Mouse (Mus musculus): ENCODE data around the gene Arpc4. TPM values are rescaled to one million over a fixed set of nuclear protein-coding genes. Genes with fewer than 3 reads are reported as not detected.

The Arpc4 gene
- polyA plus RNA-seq, 1 experiment from 2014 or later = 381 TPM

GRCm38 (mm10) chr6:113393951-113394350, 16.0 kb downstream of the Arpc4 start:
- peaks cover 29% of the 10 kb centered on the region for H3K4me1 ChIP-seq
- WGBS = 92% methylated on average over 6 of the region's 6 CpGs
- peaks cover 47% of the 10 kb centered on the region for H3K36me3 ChIP-seq
- DNase-seq (ENCODE audit: low spot score) = no peak
- no peaks in the 10 kb centered on the region for H3K27me3 ChIP-seq (ENCODE audit: low read depth, poor library complexity, severe bottlenecking)
- no peak overlapping the region for H3K27ac ChIP-seq (replicated peaks)
- no peaks in the 10 kb centered on the region for H3K9me3 ChIP-seq (replicated peaks)
- no peak overlapping the region for H3K4me3 ChIP-seq

- Histone ChIP-seq H3K4me1 (peaks cover 29% of the 10 kb centered on the region), H3K27me3 (ENCODE audit: low read depth, poor library complexity, severe bottlenecking) (no peaks in the 10 kb centered on the region), H3K27ac (replicated peaks) (no peak overlapping the region), H3K4me3 (no peak overlapping the region), H3K36me3 (peaks cover 44% of the 10 kb centered on the region), H3K9me3 (replicated peaks) (no peaks in the 10 kb centered on the region)
- DNase-seq (ENCODE audit: low spot score) = no peak
- WGBS = 96% methylated on average over 11 of the region's 11 CpGs
Measured at GRCm38 (mm10) chr6:113394811-113395210, 16.9 kb downstream of the Arpc4 start.

GRCm38 (mm10) chr6:113395501-113395900, 17.6 kb downstream of the Arpc4 start:
- Histone ChIP-seq H3K4me1 (peaks cover 29% of the 10 kb centered on the region), H3K9me3 (replicated peaks) (no peaks in the 10 kb centered on the region), H3K27me3 (ENCODE audit: low read depth, poor library complexity, severe bottlenecking) (no peaks in the 10 kb centered on the region), H3K4me3 (no peak overlapping the region), H3K36me3 (peaks cover 39% of the 10 kb centered on the region), H3K27ac (replicated peaks) (no peak overlapping the region)
- WGBS = 89% methylated on average over 6 of the region's 6 CpGs
- DNase-seq (ENCODE audit: low spot score) = no peak

GRCm38 (mm10) chr6:113396270-113397030, 18.5 kb downstream of the Arpc4 start:
- no peak overlapping the region for H3K4me3 ChIP-seq
- H3K4me1 ChIP-seq = peaks cover 21% of the 10 kb centered on the region
- no peaks in the 10 kb centered on the region for H3K27me3 ChIP-seq (ENCODE audit: low read depth, poor library complexity, severe bottlenecking)
- no peaks in the 10 kb centered on the region for H3K9me3 ChIP-seq (replicated peaks)
- 82% methylated on average over 10 of the region's 10 CpGs for whole genome bisulfite sequencing
- peaks cover 36% of the 10 kb centered on the region for H3K36me3 ChIP-seq
- H3K27ac ChIP-seq (replicated peaks) = no peak overlapping the region
- DNase-seq (ENCODE audit: low spot score) = no peak

GRCm38 (mm10) chr6:113402094-113402493, 24.2 kb downstream of the Arpc4 start:
- H3K4me1 ChIP-seq = no peaks in the 10 kb centered on the region; the same call in 1 of the 2 replicates
- no peaks in the 10 kb centered on the region for H3K9me3 ChIP-seq (replicated peaks)
- WGBS = 92% methylated on average over 13 of the region's 13 CpGs
- DNase-seq (ENCODE audit: low spot score) = no peak
- peaks cover 33% of the 10 kb centered on the region for H3K36me3 ChIP-seq
- H3K27me3 ChIP-seq (ENCODE audit: low read depth, poor library complexity, severe bottlenecking) = no peaks in the 10 kb centered on the region
- H3K27ac ChIP-seq (replicated peaks) = no peak overlapping the region
- no peak overlapping the region for H3K4me3 ChIP-seq

- DNase-seq (ENCODE audit: low spot score) = no peak
- peaks cover 32% of the 10 kb centered on the region for H3K36me3 ChIP-seq
- 77% methylated on average over 12 of the region's 12 CpGs for WGBS
- no peaks in the 10 kb centered on the region for H3K27me3 ChIP-seq (ENCODE audit: low read depth, poor library complexity, severe bottlenecking)
- no peaks in the 10 kb centered on the region; the same call in 1 of the 2 replicates for H3K4me1 ChIP-seq
- no peak overlapping the region for H3K4me3 ChIP-seq
- H3K9me3 ChIP-seq (replicated peaks) = no peaks in the 10 kb centered on the region
- 0 out of 2 replicates have a peak overlapping the region, but pooled peaks have one; percentile 28 for H3K27ac ChIP-seq (replicated peaks)
Measured at GRCm38 (mm10) chr6:113404649-113405448, 26.9 kb downstream of the Arpc4 start.

- Histone ChIP-seq H3K27me3 (ENCODE audit: low read depth, poor library complexity, severe bottlenecking) (no peaks in the 10 kb centered on the region), H3K27ac (replicated peaks) (no peak overlapping the region), H3K36me3 (peaks cover 29% of the 10 kb centered on the region), H3K4me1 (no peaks in the 10 kb centered on the region; the same call in 1 of the 2 replicates), H3K9me3 (replicated peaks) (no peaks in the 10 kb centered on the region), H3K4me3 (no peak overlapping the region)
- 89% methylated on average over 6 of the region's 6 CpGs for WGBS
- DNase-seq (ENCODE audit: low spot score) = no peak
Measured at GRCm38 (mm10) chr6:113405483-113405882, 27.6 kb downstream of the Arpc4 start.

GRCm38 (mm10) chr6:113406683-113407082, 28.8 kb downstream of the Arpc4 start:
- Histone ChIP-seq H3K4me3 (no peak overlapping the region), H3K4me1 (no peaks in the 10 kb centered on the region; the same call in 1 of the 2 replicates), H3K27me3 (ENCODE audit: low read depth, poor library complexity, severe bottlenecking) (no peaks in the 10 kb centered on the region), H3K27ac (replicated peaks) (no peak overlapping the region), H3K9me3 (replicated peaks) (no peaks in the 10 kb centered on the region), H3K36me3 (peaks cover 22% of the 10 kb centered on the region)
- WGBS = 78% methylated on average over 9 of the region's 9 CpGs
- no peak for DNase-seq (ENCODE audit: low spot score)

- Histone ChIP-seq H3K4me3 (no peak overlapping the region), H3K36me3 (peaks cover 47% of the 10 kb centered on the region), H3K9me3 (replicated peaks) (no peaks in the 10 kb centered on the region), H3K27ac (replicated peaks) (no peak overlapping the region), H3K27me3 (ENCODE audit: low read depth, poor library complexity, severe bottlenecking) (no peaks in the 10 kb centered on the region), H3K4me1 (no peaks in the 10 kb centered on the region)
- no peak for DNase-seq (ENCODE audit: low spot score)
- 78% methylated on average over 1 of the region's 1 CpGs for WGBS
Measured at GRCm38 (mm10) chr6:113410001-113410400, 32.1 kb downstream of the Arpc4 start.

GRCm38 (mm10) chr6:113416416-113416815, 38.5 kb downstream of the Arpc4 start:
- peaks cover 24% of the 10 kb centered on the region for H3K4me1 ChIP-seq
- 96% methylated on average over 5 of the region's 5 CpGs for WGBS
- no peak overlapping the region for H3K4me3 ChIP-seq
- no peak for DNase-seq (ENCODE audit: low spot score)
- no peaks in the 10 kb centered on the region for H3K9me3 ChIP-seq (replicated peaks)
- no peak overlapping the region for H3K27ac ChIP-seq (replicated peaks)
- H3K36me3 ChIP-seq = peaks cover 47% of the 10 kb centered on the region
- H3K27me3 ChIP-seq (ENCODE audit: low read depth, poor library complexity, severe bottlenecking) = no peaks in the 10 kb centered on the region

- Histone ChIP-seq H3K27ac (replicated peaks) (peak overlapping the region; percentile 82), H3K9me3 (replicated peaks) (no peaks in the 10 kb centered on the region), H3K36me3 (peaks cover 36% of the 10 kb centered on the region), H3K4me1 (peaks cover 24% of the 10 kb centered on the region), H3K4me3 (peak overlapping the region; percentile 69), H3K27me3 (ENCODE audit: low read depth, poor library complexity, severe bottlenecking) (no peaks in the 10 kb centered on the region)
- DNase-seq (ENCODE audit: low spot score) = no peak
- 18% methylated on average over 16 of the region's 16 CpGs for WGBS
Measured at GRCm38 (mm10) chr6:113418441-113419198, 40.7 kb downstream of the Arpc4 start.

- Histone ChIP-seq H3K27me3 (ENCODE audit: low read depth, poor library complexity, severe bottlenecking) (no peaks in the 10 kb centered on the region), H3K4me1 (peaks cover 24% of the 10 kb centered on the region), H3K4me3 (peak within 1 kb of the TSS; percentile 69), H3K9me3 (replicated peaks) (no peaks in the 10 kb centered on the region), H3K36me3 (peaks cover 30% of the 10 kb centered on the region), H3K27ac (replicated peaks) (peak within 1 kb of the TSS; percentile 82)
- peak; percentile 96 for DNase-seq (ENCODE audit: low spot score)
- WGBS = under 1% methylated on average over 25 of the region's 25 CpGs
Measured at GRCm38 (mm10) chr6:113419199-113419587, 41.3 kb downstream of the Arpc4 start, which contains the start of gene Rpusd3. Rpusd3 (minus strand) TSS chr6:113419340.
